In the genomic region with DNA sequence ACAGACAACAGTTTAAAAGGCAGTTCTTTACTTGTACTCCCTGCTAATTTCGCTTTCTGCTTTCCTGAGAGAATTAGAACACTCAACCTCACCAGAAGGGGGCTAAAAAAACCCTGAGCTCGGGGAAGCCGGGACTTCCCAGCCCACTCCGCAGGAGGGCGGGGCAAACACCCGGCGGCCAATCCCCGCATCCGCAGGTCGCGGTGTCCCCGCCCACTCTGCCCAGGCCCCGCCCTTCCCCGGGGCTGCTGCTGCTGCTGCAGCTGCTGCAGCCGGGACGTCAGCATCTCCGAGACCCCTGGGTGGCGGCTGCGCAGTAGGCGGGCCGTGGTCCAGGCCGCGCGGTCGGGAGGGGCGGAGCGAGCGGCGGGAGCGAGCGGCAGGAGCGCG, we compare ENCODE assay signal across 8 mouse cellular contexts. TPM values are rescaled to one million over a fixed set of nuclear protein-coding genes. Genes with fewer than 3 reads are reported as not detected.
DNase-seq lines count a peak whose midpoint lies in the region; ATAC-seq and TF ChIP-seq lines count a peak whose summit lies in the region.

No protein-coding gene starts in this region.

- DNase-seq in 416B (ENCODE audit: low read depth), result peak; percentile 97
- DNase-seq in heart, embryonic 10.5 days (ENCODE audit: low spot score), result peak; percentile 98
- peak; percentile 100 for DNase-seq in liver
- peak; percentile 100 for DNase-seq in spleen, postnatal 4 days (ENCODE audit: low spot score in 2 of 2)

- peak overlapping the region; percentile 99; the same call in 1 of the 2 replicates for H3K27ac ChIP-seq in bone marrow, adult 2 months (ENCODE audit: control insufficient read depth, insufficient read depth, low read depth, low read length, poor library complexity)
- peak overlapping the region; percentile 96 for H3K27ac ChIP-seq in embryonic facial prominence, embryonic 15.5 days (replicated peaks)
- H3K27ac ChIP-seq in heart, embryonic 10.5 days, result peak overlapping the region; percentile 98
- peak overlapping the region; percentile 96 for H3K27ac ChIP-seq in kidney, embryonic 15.5 days

- H3K9ac ChIP-seq in embryonic facial prominence, embryonic 15.5 days, result peak overlapping the region; percentile 84
- peak overlapping the region; percentile 89 for H3K9ac ChIP-seq in kidney, embryonic 15.5 days

- H3K4me3 ChIP-seq in bone marrow, adult 2 months (replicated peaks; ENCODE audit: control insufficient read depth, low read depth, low read length), result no peak overlapping the region
- peak overlapping the region; percentile 85 for H3K4me3 ChIP-seq in embryonic facial prominence, embryonic 15.5 days (replicated peaks)
- peak overlapping the region; percentile 89 for H3K4me3 ChIP-seq in heart, embryonic 10.5 days
- H3K4me3 ChIP-seq in kidney, embryonic 15.5 days (replicated peaks), result peak overlapping the region; percentile 88

- peak; percentile 99 for ATAC-seq in embryonic facial prominence, embryonic 15.5 days (ENCODE audit: insufficient number of reproducible peaks, low FRiP score, low TSS enrichment, low read depth)
- peak; percentile 99 for ATAC-seq in kidney, embryonic 15.5 days (replicated peaks; ENCODE audit: low FRiP score)
- peak; percentile 94 for ATAC-seq in monocyte, adult 5-6 weeks (replicated peaks; ENCODE audit: insufficient number of reproducible peaks, low FRiP score, low TSS enrichment, poor library complexity, severe bottlenecking)

- peak overlapping the region; percentile 61 for H3K4me2 ChIP-seq in embryonic facial prominence, embryonic 15.5 days (replicated peaks)
- H3K4me2 ChIP-seq in kidney, embryonic 15.5 days, result peak overlapping the region; percentile 65

- under 1% methylated on average over 30 of the region's 33 CpGs for WGBS in bone marrow, adult 2 months
- under 1% methylated on average over 22 of the region's 33 CpGs for WGBS in embryonic facial prominence, embryonic 15.5 days
- WGBS in heart, embryonic 10.5 days, result under 1% methylated on average over 30 of the region's 33 CpGs
- WGBS in kidney, embryonic 15.5 days, result under 1% methylated on average over 16 of the region's 33 CpGs

- H3K36me3 ChIP-seq in embryonic facial prominence, embryonic 15.5 days, result no peaks in the 10 kb centered on the region
- no peaks in the 10 kb centered on the region for H3K36me3 ChIP-seq in heart, embryonic 10.5 days
- no peaks in the 10 kb centered on the region for H3K36me3 ChIP-seq in kidney, embryonic 15.5 days

- peaks cover 6% of the 10 kb centered on the region; the same call in 1 of the 2 replicates for H3K4me1 ChIP-seq in bone marrow, adult 2 months (ENCODE audit: control insufficient read depth, insufficient read depth, low read length)
- H3K4me1 ChIP-seq in embryonic facial prominence, embryonic 15.5 days, result peaks cover 22% of the 10 kb centered on the region
- H3K4me1 ChIP-seq in heart, embryonic 10.5 days, result peaks cover 23% of the 10 kb centered on the region
- peaks cover 26% of the 10 kb centered on the region for H3K4me1 ChIP-seq in kidney, embryonic 15.5 days

- no peaks in the 10 kb centered on the region for H3K9me3 ChIP-seq in embryonic facial prominence, embryonic 15.5 days (replicated peaks)
- no peaks in the 10 kb centered on the region for H3K9me3 ChIP-seq in heart, embryonic 10.5 days
- H3K9me3 ChIP-seq in kidney, embryonic 15.5 days (replicated peaks), result no peaks in the 10 kb centered on the region

- TF ChIP-seq POLR2A in bone marrow, adult 2 months (IDR thresholded peaks at IDR 0.05; ENCODE audit: borderline replicate concordance, control insufficient read depth, low read depth, low read length), result 0 out of 2 replicates have a peak, but pooled peaks have one; percentile 44

- H3K27me3 ChIP-seq in embryonic facial prominence, embryonic 15.5 days, result no peaks in the 10 kb centered on the region
- no peaks in the 10 kb centered on the region for H3K27me3 ChIP-seq in heart, embryonic 10.5 days (ENCODE audit: insufficient read depth, poor library complexity, severe bottlenecking)
- H3K27me3 ChIP-seq in kidney, embryonic 15.5 days, result no peaks in the 10 kb centered on the region

- TF ChIP-seq CTCF in bone marrow, adult 2 months (IDR thresholded peaks at IDR 0.05; ENCODE audit: control insufficient read depth, insufficient read depth, low read length), result peak; percentile 32; the same call in 1 of the 2 replicates

RNA-seq across cellular contexts. Expression of a gene that starts 0.2 kb away (rescaled TPM):
- polyA plus RNA-seq in bone marrow, adult 2 months (2011; ENCODE audit: insufficient read depth, insufficient read length, low replicate concordance, missing spikeins), result 9.7 and 11.1 TPM in 2 replicates
- 2.6 and 3.2 TPM in 2 replicates for polyA plus RNA-seq in embryonic facial prominence, embryonic 15.5 days (2015; fragmentation: Nextera tagmentation; extraction: Ambion mirVana)
- 3.4 and 3.5 TPM in 2 replicates for polyA plus RNA-seq in heart, embryonic 10.5 days (2016; fragmentation: Nextera tagmentation; extraction: Ambion mirVana)
- 3.0 and 3.1 TPM in 2 replicates for polyA plus RNA-seq in kidney, embryonic 15.5 days (2015; fragmentation: Nextera tagmentation; extraction: Ambion mirVana)
- 34.0 to 38.6 TPM (median 38.1 TPM) in 3 replicates for total RNA-seq in monocyte, adult 5-6 weeks (2017)
